Mouse (Mus musculus) thymus, adult 2 months (tissue): ENCODE results near the gene Tfb2m.

Source experiments
- CTCF ChIP-seq: fragments of 200-500 bp; IDR thresholded peaks from 2 replicates; pipeline ENCODE4 v1.5.1; 2012; ENCODE audit warnings: mild to moderate bottlenecking, control low read depth, low read length, moderate library complexity, borderline replicate concordance; ENCODE audit not compliant: control insufficient read depth, poor library complexity, insufficient read depth; ENCODE audit errors: extremely low read depth
- POLR2A ChIP-seq: fragments of 200-500 bp; IDR thresholded peaks from 2 replicates; pipeline ENCODE4 v1.6.1; 2012; ENCODE audit warnings: mild to moderate bottlenecking, low read length, control low read depth, moderate library complexity; ENCODE audit not compliant: control insufficient read depth, poor library complexity, insufficient read depth; ENCODE audit errors: extremely low read depth

DNA sequence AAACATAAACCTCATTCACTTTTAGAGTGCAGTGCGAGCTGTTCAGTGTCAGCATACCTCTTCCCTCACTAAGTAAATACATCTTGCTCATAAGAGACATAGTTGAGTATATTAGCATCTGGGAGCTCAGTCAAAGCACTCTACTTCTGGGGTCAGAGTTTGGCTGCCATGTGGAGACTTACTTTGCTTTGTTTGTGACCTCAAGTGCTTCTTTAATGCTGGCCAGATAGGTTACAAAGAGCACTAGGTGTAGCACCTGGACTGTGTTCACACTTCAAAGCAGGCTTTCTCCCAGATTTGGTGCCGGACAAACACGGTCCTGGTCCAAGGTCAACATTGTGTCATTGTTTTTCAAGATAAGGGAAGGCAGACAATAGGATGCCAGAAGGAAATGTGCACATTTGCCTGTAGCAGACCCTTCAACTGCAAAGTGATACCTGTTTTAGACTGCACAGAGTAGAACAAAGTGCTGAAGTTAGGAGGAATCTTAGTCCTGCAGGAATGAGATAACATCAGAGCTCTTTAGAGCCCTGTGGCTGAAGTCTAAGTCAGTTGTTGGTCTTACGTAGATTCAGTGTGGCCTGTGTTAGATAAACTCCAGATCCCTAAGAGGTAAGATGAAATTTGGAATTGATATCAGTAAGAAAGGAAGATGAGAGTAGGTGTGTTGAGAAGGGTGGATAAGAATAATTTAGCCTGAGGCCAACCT is 22.8 kb upstream of the Tfb2m start:
- TF ChIP-seq CTCF (no peak), POLR2A (no peak)
